Mouse (Mus musculus): ENCODE data around the gene Itgav.

DNA sequence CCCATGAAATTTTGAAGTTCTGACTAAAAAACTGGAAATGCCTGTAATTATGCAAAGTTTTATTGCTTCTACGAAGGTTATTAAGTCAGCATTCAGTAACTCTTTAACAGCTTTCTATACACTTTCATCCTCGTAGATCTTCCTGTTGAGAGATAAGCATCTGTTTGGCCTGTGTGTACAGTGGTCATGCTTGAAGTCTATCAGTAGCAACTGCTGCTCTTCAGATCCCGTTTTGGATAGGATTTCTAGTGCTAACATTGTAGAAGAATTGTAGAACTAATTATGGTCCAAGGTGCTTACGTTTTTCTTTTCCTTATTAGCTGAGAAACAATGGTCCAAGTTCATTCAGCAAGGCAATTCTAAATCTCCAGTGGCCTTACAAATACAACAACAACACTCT lies 71.6 kb downstream of the Itgav start:
- no peak for TF ChIP-seq CTCF (IDR thresholded peaks at IDR 0.05; ENCODE audit: low read depth)
- no peak for TF ChIP-seq EP300 (IDR thresholded peaks at IDR 0.05; ENCODE audit: low read depth)
